Mouse (Mus musculus) c-Kit-positive CD71-negative TER-119-negative erythroid progenitor cells, embryonic 14.5 days (primary cell): ENCODE results near the gene Stap1.

Experiments
- DNase-seq: peaks from one replicate; pipeline ENCODE4 v3.0.0-alpha.2; 2013; ENCODE audit warnings: low read depth

The Stap1 gene

GRCm38 (mm10) chr5:86071538-86071937 lies at the start of gene Stap1:
Gene Stap1 (plus strand): TSS chr5:86071746.
- DNase-seq = peak; percentile 42

DNA sequence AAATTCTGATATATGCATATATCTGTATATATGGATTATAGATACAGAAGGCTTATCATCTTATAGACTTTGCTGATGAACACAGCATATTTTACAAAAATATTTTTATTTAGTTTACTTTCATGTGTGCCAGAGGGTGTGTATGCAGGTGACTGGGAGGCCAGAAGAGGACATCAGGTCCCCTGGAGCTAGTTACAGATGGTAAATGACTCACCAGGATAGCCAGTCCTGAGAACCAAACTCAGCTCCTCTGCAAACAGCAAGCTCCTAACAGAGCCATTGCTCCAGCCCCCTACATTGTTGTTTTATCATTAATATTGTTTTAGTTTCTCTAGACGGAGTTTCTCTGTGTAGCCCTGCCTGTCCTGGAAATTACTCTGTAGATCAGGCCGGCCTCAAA lies 41.7 kb upstream of the Stap1 start:
- no peak for DNase-seq

GRCm38 (mm10) chr5:86063501-86063900 lies 8.0 kb upstream of the Stap1 start:
- DNase-seq = no peak

GRCm38 (mm10) chr5:86065101-86065875 lies 6.3 kb upstream of the Stap1 start, which contains the start of gene Cenpc1:
Gene Cenpc1 (minus strand): TSS chr5:86065583.
- peak; percentile 92 for DNase-seq

- no peak for DNase-seq
These were observed 5.5 kb upstream of the Stap1 start for GRCm38 (mm10) chr5:86065876-86066550.

- DNase-seq = peak; percentile 87
These were observed 5.0 kb upstream of the Stap1 start for GRCm38 (mm10) chr5:86066551-86066929.

DNA sequence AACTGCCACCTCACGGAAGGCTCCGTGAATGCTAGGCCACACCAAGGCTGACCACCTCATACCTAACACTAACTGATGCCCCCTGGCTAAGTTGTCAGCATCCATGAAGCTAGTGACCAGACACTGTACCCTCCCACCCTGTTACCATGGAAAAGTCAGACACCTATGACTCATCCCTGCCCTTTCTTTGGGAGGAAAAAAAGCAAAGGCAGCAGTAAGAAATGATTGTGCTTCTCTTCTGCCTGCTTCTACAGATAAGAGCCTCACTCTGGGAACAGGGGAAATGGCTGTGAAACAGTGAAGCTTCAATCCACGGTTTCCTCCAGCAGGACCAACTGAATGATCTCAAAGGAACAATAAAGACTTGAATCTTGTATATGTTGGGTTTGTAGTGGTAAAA lies 3.1 kb upstream of the Stap1 start:
- DNase-seq = peak; percentile 53

DNA sequence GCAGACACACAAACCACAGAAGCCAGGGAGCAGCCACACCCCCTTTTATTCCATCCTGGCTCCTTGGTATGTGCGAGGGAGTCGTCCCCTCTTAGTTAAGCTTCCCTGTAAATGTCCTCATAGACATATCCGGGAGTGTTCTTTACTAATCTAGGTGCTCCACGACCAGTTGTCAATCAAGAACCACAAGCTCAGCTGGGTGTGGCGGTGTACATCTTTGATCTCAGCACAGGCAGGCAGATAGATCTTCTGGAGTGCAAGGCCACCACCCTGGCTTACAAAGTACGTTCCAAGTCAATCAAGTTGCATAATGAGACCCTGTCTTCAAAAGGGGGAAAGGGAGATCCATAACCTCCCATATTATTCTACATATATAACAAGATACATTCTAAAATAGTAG lies 2.4 kb upstream of the Stap1 start:
- DNase-seq = no peak

- DNase-seq = no peak
These were observed 1.3 kb downstream of the Stap1 start for GRCm38 (mm10) chr5:86072756-86073386.

- no peak for DNase-seq
These were observed 7.3 kb downstream of the Stap1 start for GRCm38 (mm10) chr5:86078720-86079334.

- no peak for DNase-seq
These were observed 12.4 kb downstream of the Stap1 start for GRCm38 (mm10) chr5:86083987-86084386.

GRCm38 (mm10) chr5:86084979-86085378 lies 13.4 kb downstream of the Stap1 start:
- no peak for DNase-seq

- no peak for DNase-seq
These were observed 15.2 kb downstream of the Stap1 start for GRCm38 (mm10) chr5:86086751-86087150.

DNA sequence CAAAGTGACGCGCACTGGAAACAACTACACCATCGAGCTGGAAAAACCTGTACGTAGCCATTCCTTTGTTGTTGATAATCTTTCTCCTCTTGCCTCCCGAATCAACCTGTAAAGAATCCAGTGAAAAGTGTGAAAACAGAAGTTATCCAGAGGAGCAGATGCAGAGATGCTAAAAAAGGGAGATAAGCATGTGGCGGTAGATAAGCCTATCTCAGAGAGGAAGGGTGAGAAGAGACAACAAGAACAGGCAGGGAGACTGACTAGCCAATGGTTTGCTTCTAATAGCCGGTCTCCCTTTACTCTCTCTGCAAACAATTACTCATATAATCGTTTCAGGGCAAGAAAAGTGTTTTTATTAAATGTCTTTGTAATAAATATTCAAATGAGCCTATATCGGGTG lies 23.2 kb downstream of the Stap1 start:
- DNase-seq = no peak

DNA sequence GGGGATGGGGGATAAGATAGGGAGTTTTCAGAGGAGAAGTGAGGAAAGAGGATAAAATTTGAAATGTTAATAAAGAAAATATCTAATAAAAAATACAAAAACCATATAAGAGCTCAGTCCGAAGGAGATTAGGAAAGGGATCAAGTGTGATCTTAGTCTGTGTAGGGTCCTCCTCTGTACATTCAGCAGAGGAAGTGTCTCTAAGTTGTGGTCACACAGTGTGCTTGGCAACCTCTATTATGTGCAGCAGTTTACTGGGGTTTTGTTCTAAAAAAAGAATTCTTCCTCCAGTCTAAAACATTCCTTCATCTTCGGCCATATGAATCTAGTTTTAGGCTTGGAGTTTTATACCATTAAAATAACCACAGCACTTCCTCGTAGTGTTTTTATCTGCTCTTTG lies 27.4 kb downstream of the Stap1 start:
- DNase-seq = no peak

DNA sequence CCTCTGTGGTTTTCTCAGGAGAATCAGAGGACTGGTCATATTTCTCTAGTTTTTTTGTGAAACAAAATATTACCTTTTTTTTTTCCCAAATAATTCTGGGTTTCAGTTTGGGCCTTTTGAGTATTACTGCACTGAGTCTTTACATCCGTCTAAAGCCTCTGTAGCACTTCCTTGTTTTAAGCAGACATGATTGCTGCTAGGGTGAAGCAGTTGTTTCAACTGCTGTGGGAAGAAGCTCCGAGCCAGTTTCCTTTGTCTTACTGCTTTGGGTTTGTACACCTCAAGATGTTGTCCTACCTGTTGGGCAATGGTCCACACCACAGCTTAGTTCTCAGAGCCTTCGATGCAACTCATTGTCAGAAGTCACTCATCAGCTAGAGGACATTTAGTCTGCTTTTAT lies 29.1 kb downstream of the Stap1 start:
- no peak for DNase-seq

DNA sequence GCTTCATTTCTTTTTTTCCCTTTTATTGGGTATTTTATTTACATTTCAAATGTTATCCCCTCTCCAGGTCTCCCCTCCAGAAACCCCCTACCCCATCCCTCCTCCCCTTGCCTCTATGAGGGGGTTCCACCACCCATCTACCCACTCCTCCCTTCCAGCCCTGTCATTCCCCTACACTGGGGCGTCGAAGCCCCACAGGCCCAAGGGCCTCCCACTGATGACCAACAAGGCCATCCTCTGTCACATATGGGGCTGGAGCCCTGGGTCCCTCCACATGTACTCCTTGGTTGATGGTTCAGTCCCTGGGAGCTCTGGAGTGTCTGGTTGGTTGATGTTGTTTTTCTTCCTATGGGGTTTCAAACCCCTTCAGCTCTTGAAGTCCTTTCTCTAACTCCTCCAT lies 30.6 kb downstream of the Stap1 start:
- no peak for DNase-seq

GRCm38 (mm10) chr5:86106610-86107009 lies 35.1 kb downstream of the Stap1 start:
- no peak for DNase-seq

GRCm38 (mm10) chr5:86111074-86111473 lies 39.5 kb downstream of the Stap1 start:
- no peak for DNase-seq

- no peak for DNase-seq
These were observed 41.5 kb downstream of the Stap1 start for GRCm38 (mm10) chr5:86113037-86113436.

DNA sequence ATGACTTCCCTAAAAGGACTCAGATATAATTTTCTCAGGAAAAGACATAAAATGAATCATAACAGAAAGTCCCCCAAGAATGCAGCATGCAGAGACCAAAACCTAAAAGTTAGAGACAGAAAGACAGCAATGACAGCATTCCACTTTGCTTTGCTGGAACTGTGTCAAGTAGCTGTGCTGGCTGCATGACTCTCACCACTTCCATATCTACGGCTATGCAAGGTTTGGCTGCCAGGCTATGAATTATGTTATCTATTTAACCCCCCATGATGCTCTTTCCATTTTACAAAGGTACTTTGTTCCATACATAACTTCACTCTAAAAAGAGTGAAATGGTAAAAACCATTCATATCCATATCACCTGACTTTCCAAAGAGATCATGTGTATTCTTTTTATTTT lies 42.5 kb downstream of the Stap1 start:
- DNase-seq = no peak

- no peak for DNase-seq
These were observed 47.0 kb downstream of the Stap1 start for GRCm38 (mm10) chr5:86118457-86119094.
